Mouse (Mus musculus) intestine, postnatal 0 days (tissue): Measurements from ENCODE around the gene Klc2. TPM values are rescaled to one million over a fixed set of nuclear protein-coding genes. Genes with fewer than 3 reads are reported as not detected.

Experiments used
- ATAC-seq: fragments of 200-750 bp; cut with Nextera tagmentation; 2 replicates; pipeline ENCODE4 v1.8.0; 2017; ENCODE audit warnings: mild to moderate bottlenecking, moderate TSS enrichment, moderate library complexity
- H3K27ac ChIP-seq: fragments of 300-500 bp; sonication (generic); 2 replicates; pipeline ENCODE4 v1.5.1; 2014; ENCODE audit warnings: mild to moderate bottlenecking, low read depth, low read length, moderate library complexity
- H3K27me3 ChIP-seq: fragments of 300-500 bp; sonication (generic); replicated peaks from 2 replicates; pipeline ENCODE4 v1.6.1; 2014; ENCODE audit warnings: low read length, mixed read lengths; ENCODE audit not compliant: control insufficient read depth, insufficient read depth
- H3K36me3 ChIP-seq: fragments of 300-500 bp; sonication (generic); 2 replicates; pipeline ENCODE4 v1.6.1; 2014; ENCODE audit warnings: mild to moderate bottlenecking, moderate library complexity; ENCODE audit not compliant: control insufficient read depth, insufficient read depth
- H3K4me1 ChIP-seq: fragments of 300-500 bp; sonication (generic); replicated peaks from 2 replicates; pipeline ENCODE4 v1.6.1; 2014; ENCODE audit warnings: antibody characterized with exemption, low read length, mixed read lengths; ENCODE audit not compliant: control insufficient read depth, insufficient read depth
- H3K4me2 ChIP-seq: fragments of 300-500 bp; sonication (generic); replicated peaks from 2 replicates; pipeline ENCODE4 v1.6.1; 2014; ENCODE audit warnings: low read depth, mild to moderate bottlenecking, moderate library complexity
- H3K4me3 ChIP-seq: fragments of 300-500 bp; sonication (generic); 2 replicates; pipeline ENCODE4 v1.5.1; 2014; ENCODE audit warnings: low read depth, low read length
- H3K9ac ChIP-seq: fragments of 300-500 bp; sonication (generic); 2 replicates; pipeline ENCODE4 v1.6.1; 2014; ENCODE audit warnings: mild to moderate bottlenecking, low read depth, low read length
- H3K9me3 ChIP-seq: fragments of 300-500 bp; sonication (generic); 2 replicates; pipeline ENCODE4 v1.6.1; 2016; ENCODE audit warnings: mixed run types; ENCODE audit not compliant: control insufficient read depth
- CTCF ChIP-seq: sonication (generic); IDR thresholded peaks from 2 replicates; pipeline ENCODE4 v1.5.1; 2016; ENCODE audit warnings: low read depth, mild to moderate bottlenecking, control low read depth, antibody characterized with exemption, moderate library complexity
- WGBS: fragments of 180-500 bp; shearing (Covaris S2); extraction: QIAGEN DNeasy Blood & Tissue Kit; methylation state at CpG from one replicate; pipeline ENCODE4 v1.1.7; 2014; 5-methylcytosine and 5-hydroxymethylcytosine counted together
- polyA plus RNA-seq: library from polyadenylated mRNA; unstranded; fragments of >200 nt; fragmentation: Nextera tagmentation; extraction: Ambion mirVana; gene quantifications from 2 replicates; pipeline ENCODE4 v1.2.1, GENCODE M21; 2015

Klc2 gene
- polyA plus RNA-seq, 1 experiment from 2014 or later = 8.0 TPM

- Histone ChIP-seq H3K27me3 (peaks cover 33% of the 10 kb centered on the region), H3K9ac (peak within 1 kb of the TSS; percentile 51), H3K36me3 (no peaks in the 10 kb centered on the region), H3K27ac (peak within 1 kb of the TSS; percentile 52; the same call in 1 of the 2 replicates), H3K4me1 (no peaks in the 10 kb centered on the region), H3K9me3 (no peaks in the 10 kb centered on the region), H3K4me2 (peak within 1 kb of the TSS; percentile 67), H3K4me3 (peak within 1 kb of the TSS; percentile 50)
- WGBS = 1% methylated on average over 54 of the region's 56 CpGs
- 0 out of 2 replicates have a peak, but pooled peaks have one; percentile 11 for ATAC-seq
- TF ChIP-seq CTCF = no peak
Observed at GRCm38 (mm10) chr19:5067867-5068569, 50.3 kb downstream of the Klc2 start, which contains the start of gene Cd248. Gene Cd248, plus strand, starts transcription at chr19:5068078.

- Histone ChIP-seq H3K4me2 (peak overlapping the region; percentile 67), H3K4me1 (no peaks in the 10 kb centered on the region), H3K9ac (no peak overlapping the region), H3K4me3 (peak overlapping the region; percentile 50; the same call in 1 of the 2 replicates), H3K36me3 (no peaks in the 10 kb centered on the region), H3K27me3 (peaks cover 33% of the 10 kb centered on the region), H3K9me3 (no peaks in the 10 kb centered on the region), H3K27ac (peak overlapping the region; percentile 52; the same call in 1 of the 2 replicates)
- no peak for ATAC-seq
- TF ChIP-seq CTCF = no peak
- 8% methylated on average over 15 of the region's 15 CpGs for WGBS
Observed at GRCm38 (mm10) chr19:5067040-5067799, 51.1 kb downstream of the Klc2 start.

GRCm38 (mm10) chr19:5065104-5065503 is 53.3 kb downstream of the Klc2 start:
- no peak overlapping the region for H3K27ac ChIP-seq
- ATAC-seq = no peak
- peaks cover 29% of the 10 kb centered on the region for H3K27me3 ChIP-seq
- no peak for TF ChIP-seq CTCF
- no peaks in the 10 kb centered on the region for H3K36me3 ChIP-seq
- WGBS = 38% methylated on average over 7 of the region's 7 CpGs
- H3K9me3 ChIP-seq = no peaks in the 10 kb centered on the region
- no peak overlapping the region for H3K9ac ChIP-seq
- no peak overlapping the region for H3K4me2 ChIP-seq
- no peaks in the 10 kb centered on the region for H3K4me1 ChIP-seq
- no peak overlapping the region for H3K4me3 ChIP-seq

GRCm38 (mm10) chr19:5062446-5062845 is 55.9 kb downstream of the Klc2 start:
- no peak overlapping the region for H3K9ac ChIP-seq
- no peaks in the 10 kb centered on the region for H3K4me1 ChIP-seq
- no peak overlapping the region for H3K27ac ChIP-seq
- H3K27me3 ChIP-seq = peaks cover 8% of the 10 kb centered on the region
- no peak overlapping the region for H3K4me2 ChIP-seq
- no peak overlapping the region for H3K4me3 ChIP-seq
- H3K9me3 ChIP-seq = no peaks in the 10 kb centered on the region
- no peak for ATAC-seq
- TF ChIP-seq CTCF = no peak
- no peaks in the 10 kb centered on the region for H3K36me3 ChIP-seq
- 68% methylated on average over 6 of the region's 6 CpGs for WGBS

DNA sequence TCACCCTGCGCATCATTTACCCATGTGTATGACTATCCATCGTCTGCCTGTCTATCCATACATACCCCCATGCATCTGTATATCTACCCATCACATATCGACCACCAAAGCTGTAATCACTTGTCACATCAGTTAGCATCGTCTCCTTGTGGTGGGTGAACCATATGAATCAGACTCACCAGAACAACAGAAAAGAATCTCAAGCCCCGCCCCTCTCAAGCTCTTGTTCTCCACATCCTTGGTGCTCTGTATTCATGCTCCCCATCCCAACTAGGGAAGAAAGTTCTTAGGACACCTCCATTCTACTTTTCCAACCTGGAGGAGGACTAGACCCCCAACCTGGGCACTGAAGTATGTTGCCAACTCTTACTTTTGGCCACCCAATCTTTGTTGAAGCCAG is 56.3 kb downstream of the Klc2 start:
- Histone ChIP-seq H3K27ac (no peak overlapping the region), H3K9ac (no peak overlapping the region), H3K4me1 (no peaks in the 10 kb centered on the region), H3K36me3 (no peaks in the 10 kb centered on the region), H3K4me2 (no peak overlapping the region), H3K9me3 (no peaks in the 10 kb centered on the region), H3K4me3 (no peak overlapping the region), H3K27me3 (peaks cover 3% of the 10 kb centered on the region)
- WGBS = 83% methylated on average over 5 of the region's 5 CpGs
- no peak for TF ChIP-seq CTCF
- no peak for ATAC-seq
